Mouse (Mus musculus) spleen, adult 2 months (tissue): ENCODE results near the gene Chn1.
A peak's percentile ranks its signal among the peaks of the same experiment; 100 is the strongest.

Experiments used
- CTCF ChIP-seq: fragments of 200-500 bp; IDR thresholded peaks from 2 replicates; pipeline ENCODE4 v1.5.1; 2011; ENCODE audit warnings: mild to moderate bottlenecking, inconsistent platforms; ENCODE audit not compliant: insufficient read depth, insufficient read length, insufficient replicate concordance; ENCODE audit errors: extremely low read depth
- POLR2A ChIP-seq: fragments of 200-500 bp; IDR thresholded peaks from 2 replicates; pipeline ENCODE4 v1.6.1; 2011; ENCODE audit warnings: low read depth, low read length, inconsistent platforms

DNA sequence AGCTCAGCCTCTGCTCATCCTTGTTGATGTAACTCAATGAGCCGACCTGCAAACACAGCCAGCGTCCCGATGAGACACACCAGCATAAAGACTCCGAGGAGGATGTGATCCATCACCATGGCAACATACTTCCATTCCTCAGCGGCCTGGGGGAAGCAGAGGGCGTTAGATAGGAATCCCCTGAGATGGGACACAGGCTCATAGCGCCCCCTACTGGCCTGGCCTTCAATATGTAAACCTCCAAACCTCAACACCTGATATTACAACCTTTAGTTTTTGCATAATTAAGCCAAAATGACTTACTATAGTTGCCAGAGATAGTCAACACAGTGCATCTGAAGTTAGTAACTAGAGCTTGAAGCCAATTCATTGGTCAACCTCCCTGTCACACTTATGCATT is 209.0 kb downstream of the Chn1 start:
- TF ChIP-seq POLR2A (no peak), CTCF (peak; percentile 26; the same call in 1 of the 2 replicates)
